Mouse (Mus musculus) heart, postnatal 36 days (tissue): ENCODE results near the gene Trim50. TPM values are rescaled to one million over a fixed set of nuclear protein-coding genes. Genes with fewer than 3 reads are reported as not detected.
"Not testable (repeated sequence)": the region's sequence is repeated elsewhere in the genome, so short reads cannot be mapped to it uniquely, and the experiment has no call there.

Experiments
- DNase-seq, 2 experiments: peaks; one replicate each; pipeline ENCODE4 v3.0.0; 2021 to 2022
- intact Hi-C: fragments of 180-260 bp; cut with DNase I; formaldehyde crosslinking; loops from one replicate; pipeline ENCODE4 v1.15.1; 2025
- total RNA-seq, 2 experiments: library from RNA; stranded (reverse); gene quantifications; 2 replicates each; pipeline ENCODE4 v1.2.3; 2021

Trim50 gene
- total RNA-seq, 2 experiments from 2014 or later, result not detected

DNA sequence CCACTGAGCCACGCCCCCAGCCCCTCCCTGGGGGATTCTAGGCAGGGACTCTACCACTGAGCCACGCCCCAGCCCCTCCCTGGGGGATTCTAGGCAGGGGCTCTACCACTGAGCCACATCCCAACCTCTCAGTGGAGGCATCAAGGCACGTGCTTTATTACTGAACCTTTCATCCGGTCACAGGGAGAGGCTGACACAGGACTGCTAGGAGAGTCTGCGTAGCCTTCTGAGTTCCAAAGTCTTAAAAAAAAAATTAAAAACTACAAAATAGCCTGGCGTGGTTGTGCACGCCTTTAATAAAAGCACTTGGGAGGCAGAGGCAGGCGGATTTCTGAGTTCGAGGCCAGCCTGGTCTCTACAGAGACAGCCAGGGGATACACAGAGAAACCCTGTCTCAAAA is 16.1 kb downstream of the Trim50 start:
- DNase-seq, intact Hi-C loops: not testable (repeated sequence)

DNA sequence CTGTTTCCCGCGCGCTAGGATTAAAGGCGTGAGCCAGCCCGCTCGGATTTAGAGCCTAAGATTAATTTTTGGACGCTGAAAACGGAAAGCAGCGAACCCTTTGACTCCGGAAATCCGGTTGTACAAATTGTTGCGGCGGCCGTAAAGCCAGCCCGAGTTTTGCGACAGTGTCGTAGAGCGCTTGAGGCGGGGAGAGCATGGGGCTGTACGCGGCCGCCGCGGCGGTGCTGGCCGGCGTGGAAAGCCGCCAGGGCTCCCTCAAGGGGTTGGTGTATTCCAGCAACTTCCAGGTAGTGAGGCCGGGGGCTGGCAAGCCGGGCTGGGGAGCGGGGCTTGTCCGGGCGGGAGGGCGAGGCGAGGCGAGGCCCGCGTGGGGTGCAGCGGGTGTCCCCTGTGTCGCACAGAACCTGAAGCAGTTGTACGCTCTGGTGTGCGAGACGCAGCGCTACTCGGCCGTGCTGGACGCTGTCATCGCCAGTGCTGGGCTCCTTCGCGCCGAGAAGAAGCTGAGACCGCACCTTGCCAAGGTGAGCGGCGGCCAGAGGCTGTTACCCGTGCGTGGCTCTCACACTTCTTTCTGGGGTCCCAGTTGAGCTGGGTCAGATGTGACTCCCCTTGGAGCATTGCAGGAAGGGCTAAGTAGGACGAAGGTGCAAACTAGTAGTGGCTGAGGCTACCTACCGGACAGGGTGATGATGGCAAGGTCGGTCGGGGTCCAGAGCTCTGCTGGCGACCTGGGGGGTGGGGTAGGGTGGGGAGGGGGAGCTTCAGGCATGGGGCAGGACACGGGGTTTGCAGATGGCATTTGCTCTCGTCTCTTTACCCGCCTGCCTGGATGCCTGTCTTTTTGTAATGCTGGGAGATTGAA is 16.9 kb downstream of the Trim50 start, which contains the start of gene Nsun5:
Gene Nsun5, plus strand, starts transcription at position 167 of the 868 bp plus-strand sequence.
- intact Hi-C loops, result no loop called here
- peak; percentile 94 to 99 for DNase-seq

DNA sequence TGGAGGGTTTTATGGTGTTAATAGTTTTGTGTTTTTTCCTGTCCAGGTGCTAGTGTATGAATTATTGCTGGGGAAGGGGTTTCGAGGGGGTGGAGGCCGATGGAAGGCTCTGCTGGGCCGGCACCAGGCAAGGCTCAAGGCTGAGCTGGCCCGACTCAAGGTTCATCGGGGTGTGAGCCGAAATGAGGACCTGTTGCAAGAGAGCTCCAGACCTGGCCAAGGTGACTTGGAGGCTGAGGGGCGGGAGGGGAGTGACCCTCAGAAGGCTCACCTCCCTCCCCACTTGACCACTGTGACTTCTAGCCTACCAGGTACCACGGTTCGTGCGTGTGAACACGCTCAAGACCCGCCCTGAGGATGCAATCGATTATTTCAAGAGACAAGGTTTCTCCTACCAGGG is 18.1 kb downstream of the Trim50 start:
- intact Hi-C loops, result no loop called here
- DNase-seq, result no peak

DNA sequence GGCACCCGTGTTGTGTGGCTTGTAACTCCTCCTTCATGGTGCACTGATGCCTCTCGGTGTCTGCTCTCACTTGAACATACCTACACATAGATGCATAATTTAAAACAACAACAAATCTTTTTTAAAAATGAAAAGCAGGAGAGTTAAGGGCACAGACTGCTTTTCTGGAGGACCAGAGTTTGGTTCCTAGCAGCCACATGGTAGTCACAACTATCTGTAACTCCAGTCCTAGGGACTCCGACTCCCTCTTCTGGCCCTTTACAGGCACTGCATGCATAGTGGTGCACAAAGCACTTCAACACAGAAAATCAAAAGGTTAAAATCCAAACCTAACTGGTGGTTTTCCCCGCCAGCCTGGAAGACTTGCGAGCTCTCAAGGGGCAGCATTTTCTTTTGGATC is 20.5 kb downstream of the Trim50 start:
- intact Hi-C loops, result no loop called here
- no peak for DNase-seq

DNA sequence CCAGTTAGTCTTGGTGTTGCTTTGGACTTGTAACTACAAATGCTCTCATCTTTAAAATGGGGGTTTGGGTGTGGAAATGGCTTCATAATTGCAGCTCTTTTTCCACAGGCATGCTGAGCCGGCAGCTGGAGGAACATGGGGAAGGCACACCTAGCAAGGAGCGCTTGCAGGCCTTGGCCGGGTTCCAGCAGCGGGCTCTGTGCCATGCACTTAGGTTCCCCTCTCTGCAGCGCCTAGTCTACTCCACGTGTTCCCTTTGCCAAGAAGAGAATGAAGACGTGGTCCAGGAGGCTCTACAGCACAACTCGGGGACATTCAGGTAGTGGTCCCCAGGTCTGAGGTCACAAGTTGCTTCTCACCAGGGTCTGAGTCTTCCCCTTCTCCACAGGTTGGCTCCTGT is 22.1 kb downstream of the Trim50 start:
- intact Hi-C loops, result no loop called here
- DNase-seq, result peak in 1 of 2 experiments; percentile 31

DNA sequence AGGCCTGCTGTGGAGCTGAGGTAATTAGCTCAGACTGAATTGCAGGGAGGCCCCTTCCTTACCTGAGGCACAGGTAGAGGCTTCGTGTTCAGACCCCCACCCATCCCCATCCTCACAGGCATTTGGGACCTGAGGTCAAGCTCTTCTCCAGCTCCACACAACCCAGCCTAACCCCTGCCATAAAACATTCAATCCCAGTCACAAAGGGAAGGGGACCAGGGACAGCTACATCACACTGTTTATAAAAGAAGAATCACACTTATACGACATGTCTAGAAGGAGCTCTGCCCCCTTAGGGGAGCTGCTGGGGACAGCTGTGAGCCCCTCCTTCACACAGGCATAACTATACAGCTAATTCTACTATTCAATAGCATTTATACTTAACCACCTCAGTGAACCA is 23.2 kb downstream of the Trim50 start:
- intact Hi-C loops, result no loop called here

DNA sequence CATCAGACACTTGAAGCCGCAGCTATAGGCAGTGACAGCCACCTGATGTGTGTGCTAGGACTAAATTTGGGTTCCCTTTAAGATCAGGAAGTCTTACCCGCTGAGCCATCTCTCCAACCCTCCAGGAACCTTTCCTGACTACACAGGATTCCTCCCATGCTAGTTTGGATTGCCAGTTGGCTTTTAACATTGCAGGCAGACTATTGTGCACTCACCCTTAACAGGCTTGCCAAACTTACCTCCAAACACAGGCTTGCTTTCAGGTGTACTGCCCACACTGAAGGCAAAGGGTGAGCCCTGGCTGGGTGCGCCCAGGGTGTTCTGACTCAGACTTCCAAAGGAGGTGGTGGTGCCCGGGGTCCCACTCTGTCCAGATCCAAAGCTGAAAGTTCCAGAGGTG is 27.6 kb downstream of the Trim50 start:
- intact Hi-C loops, result no loop called here
- DNase-seq, result no peak

More for the DNA sequence above, 23.2 kb downstream of the Trim50 start:
- DNase-seq, result no peak

DNA sequence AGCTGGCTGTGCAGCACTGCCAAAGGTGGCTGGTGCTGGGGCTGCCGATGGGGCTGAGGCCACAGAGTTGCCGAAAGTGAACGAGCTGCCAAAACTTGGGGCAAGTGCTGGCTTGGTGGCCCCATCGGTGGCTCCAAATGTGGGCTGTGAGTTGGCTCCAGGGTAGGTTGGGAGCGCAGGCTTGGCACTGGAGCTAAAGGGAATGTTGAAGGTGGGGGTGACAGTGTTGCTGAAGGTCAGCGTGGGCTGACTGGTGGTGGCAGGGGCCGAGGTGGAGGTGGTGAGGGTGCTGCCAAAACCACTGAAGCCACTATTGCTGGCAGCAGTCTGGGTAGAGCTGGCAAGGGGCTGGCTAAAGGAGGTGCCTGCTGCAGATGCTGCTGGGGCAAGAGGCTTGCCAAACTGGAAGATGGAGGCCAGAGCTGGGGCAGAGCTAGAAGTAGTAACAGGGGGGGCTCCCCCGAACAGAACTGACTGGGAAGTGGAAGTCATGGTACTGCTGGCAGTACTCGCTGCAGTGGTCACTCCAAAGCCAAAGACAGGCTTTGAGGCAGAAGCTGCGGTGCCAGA is 28.3 kb downstream of the Trim50 start:
- intact Hi-C loops, result no loop called here
- DNase-seq, result peak in 1 of 2 experiments; percentile 26

DNA sequence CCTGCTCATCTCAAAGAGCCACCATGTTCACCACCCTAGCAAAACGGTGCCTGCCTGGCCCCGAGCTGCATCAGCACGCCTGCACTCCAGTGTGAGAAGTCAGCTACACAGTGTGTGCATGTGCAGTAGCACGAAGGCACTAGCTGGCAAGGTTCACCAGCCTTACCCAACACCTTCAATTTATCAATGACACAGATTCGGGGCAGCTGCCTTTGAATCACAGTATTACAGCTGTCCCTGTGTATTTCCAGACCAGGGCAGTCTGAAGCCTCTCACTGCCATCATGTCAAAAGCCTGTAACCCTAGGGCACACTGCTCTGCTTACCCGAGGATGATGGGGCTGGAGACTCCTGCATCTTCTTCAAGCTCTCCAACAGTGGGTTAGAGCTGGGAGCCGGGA is 29.7 kb downstream of the Trim50 start:
- intact Hi-C loops, result no loop called here
- no peak for DNase-seq

DNA sequence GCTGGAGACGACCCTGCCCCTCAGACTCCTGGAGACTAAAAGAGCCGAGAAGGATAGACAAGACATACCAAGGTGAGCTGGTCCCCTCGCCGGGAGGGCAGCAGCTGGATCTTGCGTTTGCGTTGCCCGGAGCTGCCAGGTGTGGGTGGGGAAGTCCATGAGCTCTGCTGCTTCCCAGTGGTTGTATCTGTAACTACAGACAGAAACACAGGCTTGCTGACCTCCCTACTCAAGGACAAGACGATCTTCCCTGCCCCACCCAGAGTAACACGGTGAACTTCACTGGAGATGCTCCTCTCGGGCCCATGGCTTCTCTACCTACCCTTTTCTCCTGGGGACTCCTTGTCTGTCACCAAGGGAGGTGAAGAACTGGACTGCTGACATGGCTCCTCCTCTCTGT is 30.7 kb downstream of the Trim50 start:
- no peak for DNase-seq
- intact Hi-C loops, result no loop called here

DNA sequence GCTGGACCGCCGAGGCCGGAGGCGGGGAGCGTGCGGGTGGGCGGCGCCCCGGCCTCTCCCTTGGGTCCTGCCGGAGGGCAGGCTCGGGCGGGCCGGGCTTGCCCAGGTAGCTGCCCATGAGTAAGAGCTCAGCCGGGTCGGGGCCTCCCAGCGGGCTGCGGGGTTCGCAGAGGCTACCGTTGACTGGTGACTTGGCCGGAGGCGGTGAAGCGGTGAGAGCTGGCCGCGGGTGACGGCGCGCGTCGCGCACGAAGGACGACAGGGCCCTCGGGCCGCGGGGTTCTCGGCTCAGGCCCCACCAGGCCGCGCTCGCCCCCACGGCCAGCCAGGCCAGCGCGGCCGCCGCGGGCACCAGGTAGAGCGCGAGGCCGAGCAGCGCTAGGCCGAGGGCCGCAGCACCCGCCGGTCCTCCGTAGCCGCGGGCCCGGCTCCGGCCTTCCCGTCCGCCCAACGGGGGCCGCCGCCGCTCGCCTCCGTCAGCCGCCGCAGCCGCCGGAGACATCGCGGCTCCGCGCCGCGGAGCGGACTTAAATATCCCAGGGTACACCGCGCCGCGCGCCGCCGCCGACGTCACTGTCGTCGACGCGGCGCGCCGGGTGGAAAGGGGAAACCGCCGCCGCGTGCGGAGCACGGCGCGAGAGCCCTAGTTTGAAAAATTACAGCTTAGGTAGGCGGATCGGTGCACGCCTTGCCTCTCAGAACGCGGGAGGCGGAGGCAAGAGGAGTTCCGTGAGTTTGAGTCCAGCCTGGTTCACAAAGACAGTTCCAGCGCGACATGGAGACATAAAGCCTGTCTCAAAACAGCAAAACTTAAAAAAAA is 41.1 kb downstream of the Trim50 start, which contains the start of gene Pom121:
Gene Pom121, minus strand, starts transcription at position 543 of the 820 bp plus-strand sequence.
- peak; percentile 82 to 84 for DNase-seq
- intact Hi-C loops, result loop anchor here (2.0 to 5.0 kb wide), 2 partner anchors 97 to 383 kb away; partner anchors contain the start of genes Mdh2 and Styxl1

DNA sequence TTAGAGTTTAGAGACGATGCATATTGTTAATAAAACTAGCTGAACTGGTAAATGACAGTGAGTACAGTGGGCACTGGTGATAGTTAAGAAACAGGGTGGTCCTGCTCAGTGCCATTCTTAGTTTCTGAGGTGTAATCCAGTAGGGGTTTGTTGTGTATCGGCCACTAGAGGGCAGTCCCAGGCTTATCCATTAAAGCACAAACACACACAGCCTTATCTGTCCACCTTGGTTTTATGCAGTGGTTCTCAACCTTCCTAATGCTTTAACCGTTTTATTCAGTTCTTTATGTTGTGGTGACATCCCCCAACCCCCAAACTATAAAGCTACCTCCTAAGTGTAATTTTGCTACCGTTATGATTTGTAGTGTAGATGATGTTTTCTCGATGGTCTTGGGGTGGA is 42.7 kb downstream of the Trim50 start:
- peak; percentile 22 to 30 for DNase-seq
- intact Hi-C loops, result loop anchor here (1.0 to 5.0 kb wide), 3 partner anchors 95 to 366 kb away; no protein-coding TSS in a partner anchor

DNA sequence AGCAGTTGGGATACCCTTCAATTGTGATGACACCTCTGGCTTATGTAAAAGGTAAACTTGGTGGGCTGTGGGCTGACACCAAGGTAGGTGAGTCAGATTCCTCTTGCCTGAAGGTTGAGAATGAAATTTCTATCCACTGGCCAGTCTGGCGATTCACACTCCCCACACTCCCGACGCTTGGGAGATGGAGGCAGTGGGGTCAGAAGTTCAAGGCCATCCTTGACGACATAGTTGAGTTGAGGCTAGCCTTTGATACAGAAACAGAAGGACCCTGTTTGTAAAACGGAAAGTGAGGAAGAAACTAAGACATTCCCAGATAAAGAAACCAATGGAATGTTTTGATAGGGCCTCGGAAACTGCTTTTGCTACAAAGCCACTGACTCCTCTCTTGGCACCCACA is 46.3 kb downstream of the Trim50 start:
- intact Hi-C loops, result loop anchor here (5.0 kb wide), 1 partner anchor 363 kb away; no protein-coding TSS in a partner anchor
- no peak for DNase-seq

DNA sequence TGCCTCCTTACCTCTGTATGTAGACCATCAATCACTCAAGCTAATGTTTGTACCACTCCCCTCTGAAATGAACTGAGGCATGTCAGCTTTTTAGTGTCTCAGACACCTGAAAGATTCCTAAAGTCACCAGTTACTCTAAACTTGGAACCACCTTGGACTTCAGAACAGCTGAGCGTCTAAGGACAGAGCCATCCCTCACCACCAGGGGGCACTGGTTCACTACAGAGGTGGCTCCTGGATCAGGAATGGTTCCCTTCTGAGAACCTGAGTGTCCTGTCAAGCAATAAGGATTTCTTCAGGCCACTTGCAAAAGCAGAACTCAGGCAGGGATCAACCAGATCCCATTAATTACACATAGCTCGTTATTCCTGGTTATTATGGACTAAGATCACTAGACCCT is 47.1 kb downstream of the Trim50 start:
- peak; percentile 78 to 86 for DNase-seq
- intact Hi-C loops, result loop anchor here (1.0 to 5.0 kb wide), 2 partner anchors 94 to 217 kb away; no protein-coding TSS in a partner anchor

DNA sequence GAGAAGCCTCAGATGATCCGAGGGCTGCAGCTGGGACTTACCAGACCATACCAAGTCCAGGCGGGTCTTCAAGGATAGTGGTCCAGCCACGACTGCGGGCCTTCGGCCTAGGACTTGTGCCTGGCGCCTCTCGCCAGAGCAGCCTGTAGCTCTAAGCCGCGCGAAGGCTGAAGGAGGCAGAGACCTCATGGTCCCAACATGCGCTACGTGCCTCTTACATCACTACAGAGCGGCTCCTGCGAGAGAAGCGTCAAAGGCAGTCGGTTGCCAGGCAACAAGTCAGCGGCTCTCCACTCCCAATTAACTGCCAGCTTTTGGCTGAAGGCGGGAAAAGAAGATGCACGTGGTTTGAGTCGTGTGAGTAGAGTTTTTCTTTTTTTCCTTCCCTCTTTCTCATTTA is 51.5 kb downstream of the Trim50 start:
- DNase-seq, result no peak
- intact Hi-C loops, result loop anchor here (5.0 kb wide), 1 partner anchor 213 kb away; no protein-coding TSS in a partner anchor

DNA sequence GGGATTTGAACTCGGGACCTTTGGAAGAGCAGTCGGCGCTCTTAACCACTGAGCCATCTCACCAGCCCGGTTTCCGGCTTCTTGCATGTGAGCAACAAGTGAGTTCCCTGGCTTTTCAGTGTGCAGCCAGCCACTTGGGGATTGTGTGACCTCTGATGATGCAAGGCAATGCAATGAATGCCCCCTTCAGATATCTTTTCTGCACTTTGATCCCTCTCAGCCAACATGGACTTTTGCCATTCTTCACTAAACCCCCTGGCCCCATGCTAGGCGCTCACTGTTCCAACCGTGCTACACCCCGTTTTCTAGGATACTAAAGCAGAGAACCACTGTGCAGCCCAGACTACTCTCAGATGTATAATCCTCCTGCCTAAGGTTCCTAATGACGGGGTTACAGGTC is 52.3 kb downstream of the Trim50 start:
- intact Hi-C loops, result no loop called here
- no peak for DNase-seq

DNA sequence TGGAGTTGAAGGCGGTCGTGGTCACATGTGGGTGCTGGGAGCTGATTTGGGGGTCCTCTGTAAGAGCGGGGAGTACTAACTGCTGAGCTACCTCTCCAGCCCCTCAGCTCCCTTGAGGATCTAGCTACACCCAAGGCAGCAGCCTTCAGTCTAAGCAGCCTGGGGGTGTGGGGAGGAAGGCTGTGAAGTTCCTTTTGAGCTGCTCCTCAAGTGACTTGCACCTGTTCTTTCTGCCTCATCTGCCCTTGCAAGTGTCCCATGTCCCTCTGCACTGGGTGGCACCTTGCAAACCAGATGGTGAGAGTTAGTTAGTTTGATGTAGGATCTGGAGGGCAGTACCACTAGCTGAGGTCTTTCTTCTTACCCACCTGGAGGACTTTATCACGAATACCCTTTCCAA is 55.0 kb downstream of the Trim50 start:
- intact Hi-C loops, result no loop called here
- no peak for DNase-seq

DNA sequence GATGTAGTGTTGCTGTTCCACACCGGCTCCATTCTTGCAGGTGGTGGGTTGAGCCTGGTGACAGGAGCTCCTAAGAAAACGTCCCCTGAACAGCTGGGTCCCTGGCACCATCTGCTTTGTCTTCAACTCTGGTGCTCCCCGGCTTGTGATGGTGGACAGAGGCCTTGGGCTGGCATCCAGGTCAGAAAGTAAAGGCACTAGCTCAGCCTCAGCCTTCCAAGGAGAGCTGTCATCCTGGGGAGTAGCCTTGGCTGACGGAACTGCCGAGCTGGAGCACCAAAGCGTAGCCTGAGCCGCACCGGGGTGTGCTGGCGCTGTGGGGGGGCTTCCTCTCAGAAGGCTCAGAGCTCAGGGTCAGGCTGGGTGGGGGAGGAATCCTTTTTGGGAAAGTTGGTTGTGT is 57.2 kb downstream of the Trim50 start:
- intact Hi-C loops, result no loop called here

More for the DNA sequence above, 57.2 kb downstream of the Trim50 start:
- no peak for DNase-seq
